Mouse (Mus musculus) hindlimb bud, embryonic 11.5 days (tissue): ENCODE measurements around the gene 4930503B20Rik.

Experiments used
- DNase-seq: peaks from one replicate; pipeline ENCODE4 v3.0.0-alpha.2; 2012; ENCODE audit warnings: low read depth, low spot score; ENCODE audit errors: extremely low spot score

The 4930503B20Rik gene

GRCm38 (mm10) chr3:146652431-146652830 lies 1.3 kb upstream of the 4930503B20Rik start:
- DNase-seq: no peak

- no peak for DNase-seq
These were observed 401 bp downstream of the 4930503B20Rik start for GRCm38 (mm10) chr3:146650716-146651115.

- DNase-seq: no peak
These were observed 1.7 kb downstream of the 4930503B20Rik start for GRCm38 (mm10) chr3:146649311-146649894.

DNA sequence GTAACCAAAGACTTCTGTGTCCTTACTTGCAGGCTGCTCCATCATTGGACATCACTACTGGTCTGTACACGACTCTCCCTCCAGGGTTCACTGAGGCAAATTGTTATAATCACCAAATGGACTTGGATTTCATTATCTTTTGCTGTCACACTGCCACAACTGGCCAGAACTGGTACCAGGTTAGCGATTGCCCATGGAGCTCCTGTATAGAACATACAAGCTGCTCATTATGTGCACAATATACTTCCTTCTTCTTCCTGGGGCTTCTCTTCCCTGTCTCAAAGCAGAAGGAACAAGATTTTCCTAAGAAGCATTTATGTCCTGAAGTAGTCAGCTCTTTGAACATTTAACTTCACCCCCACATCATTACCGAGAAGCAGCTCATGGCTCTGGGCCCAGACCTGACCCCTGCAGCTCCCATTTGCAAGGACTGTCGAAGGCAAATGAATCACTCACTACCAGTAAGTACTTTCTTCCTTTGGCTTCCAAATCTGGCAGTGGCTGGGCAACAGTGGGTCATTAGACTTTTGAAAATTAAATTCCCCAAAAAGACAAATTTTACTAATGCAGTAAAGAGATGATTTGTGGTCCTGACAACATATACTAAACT lies 9.2 kb downstream of the 4930503B20Rik start:
- no peak for DNase-seq

DNA sequence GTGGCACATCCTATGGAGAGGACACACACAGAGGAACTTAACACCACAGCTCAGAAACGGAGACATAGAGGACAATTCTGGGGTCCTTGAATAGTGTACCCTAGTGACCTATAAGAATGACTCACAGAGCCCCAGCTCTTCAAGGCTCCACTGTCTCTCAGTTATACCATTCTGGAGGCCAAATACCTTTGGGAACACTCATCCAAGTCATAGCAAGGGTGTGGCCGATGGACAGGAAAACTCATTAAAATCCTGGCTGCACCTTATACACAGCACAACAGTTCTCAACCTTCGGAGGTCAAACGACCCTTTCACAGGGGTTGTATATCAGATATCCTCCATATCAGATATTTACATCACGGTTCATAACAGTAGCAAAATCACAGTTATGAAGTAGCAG lies 18.6 kb downstream of the 4930503B20Rik start:
- no peak for DNase-seq

DNA sequence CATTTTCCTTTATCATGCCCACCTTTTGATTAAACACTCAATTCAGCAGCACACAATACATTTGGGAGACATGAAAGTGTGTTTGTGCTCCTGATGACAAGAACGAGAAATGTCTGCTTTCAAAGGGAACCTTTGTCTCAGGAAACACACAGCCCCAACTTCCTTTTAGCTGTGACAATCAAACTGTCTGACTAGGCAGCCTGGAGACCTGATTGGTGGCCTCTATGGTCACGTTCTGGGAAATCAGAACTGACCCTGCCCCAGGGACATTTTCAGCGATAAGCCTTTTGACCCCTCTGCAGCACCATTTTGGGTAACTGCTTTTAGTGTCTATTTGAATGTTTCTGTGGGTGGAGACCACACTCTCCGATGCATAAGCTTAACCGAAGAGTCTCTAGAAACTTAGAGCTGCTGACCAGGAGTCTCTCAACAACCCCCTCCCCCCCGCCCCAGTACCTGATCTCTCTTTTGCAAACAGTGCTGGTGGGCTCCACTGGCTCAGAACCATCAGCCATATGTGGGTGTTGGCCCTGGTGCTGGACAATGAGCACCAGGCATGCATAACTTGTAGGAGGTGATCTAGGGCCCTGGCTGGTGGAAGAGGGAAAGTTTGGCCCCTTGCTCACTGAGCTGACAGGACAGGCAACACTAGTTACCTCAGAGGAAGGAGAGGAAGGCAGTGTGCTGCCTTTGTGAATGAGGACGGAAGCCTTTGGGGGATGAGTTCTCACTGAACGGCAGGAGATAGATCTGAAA lies 22.7 kb downstream of the 4930503B20Rik start:
- DNase-seq: no peak

DNA sequence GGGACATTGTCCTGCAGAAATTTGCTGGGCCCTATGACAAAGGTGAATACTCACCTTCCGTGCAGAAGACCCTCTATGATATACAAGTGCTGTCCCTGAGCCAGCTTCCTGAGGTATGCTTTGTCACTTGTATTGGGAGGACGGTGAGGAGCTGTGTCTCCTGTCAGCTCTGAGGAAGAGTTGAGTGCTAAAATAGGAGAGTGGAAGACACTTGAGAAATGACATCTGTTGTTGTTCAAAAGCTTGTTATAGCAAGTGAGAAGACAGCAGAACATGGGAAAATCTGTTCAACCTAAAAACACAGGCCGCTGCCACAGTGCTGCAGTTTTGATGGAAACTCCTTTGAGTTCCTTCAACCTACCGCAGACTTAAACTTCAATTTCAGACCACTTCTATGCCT lies 25.4 kb downstream of the 4930503B20Rik start:
- no peak for DNase-seq

GRCm38 (mm10) chr3:146621966-146622365 lies 29.2 kb downstream of the 4930503B20Rik start:
- DNase-seq: no peak

GRCm38 (mm10) chr3:146620555-146621249 lies 30.4 kb downstream of the 4930503B20Rik start:
- DNase-seq: no peak

GRCm38 (mm10) chr3:146620101-146620500 lies 31.0 kb downstream of the 4930503B20Rik start:
- DNase-seq: no peak

DNA sequence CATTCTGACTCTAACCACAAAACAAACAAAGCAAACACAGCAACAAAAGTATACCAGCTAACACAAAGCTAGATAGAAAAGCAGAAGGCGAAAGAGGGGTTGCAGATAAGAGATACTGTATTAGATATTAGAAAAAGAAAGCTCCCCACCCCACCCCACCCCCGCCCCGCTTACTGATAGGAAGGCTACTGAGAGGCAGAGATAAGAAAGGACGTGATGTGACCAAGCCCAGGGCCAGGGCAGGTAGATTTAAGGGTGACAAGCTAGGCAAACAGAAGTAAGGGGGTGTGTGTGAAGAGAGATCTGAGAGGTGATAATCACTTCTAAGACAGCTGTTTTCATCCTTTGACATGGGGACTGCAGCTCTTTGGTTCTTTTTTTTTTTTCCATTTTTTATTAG lies 32.8 kb downstream of the 4930503B20Rik start:
- DNase-seq: no peak

DNA sequence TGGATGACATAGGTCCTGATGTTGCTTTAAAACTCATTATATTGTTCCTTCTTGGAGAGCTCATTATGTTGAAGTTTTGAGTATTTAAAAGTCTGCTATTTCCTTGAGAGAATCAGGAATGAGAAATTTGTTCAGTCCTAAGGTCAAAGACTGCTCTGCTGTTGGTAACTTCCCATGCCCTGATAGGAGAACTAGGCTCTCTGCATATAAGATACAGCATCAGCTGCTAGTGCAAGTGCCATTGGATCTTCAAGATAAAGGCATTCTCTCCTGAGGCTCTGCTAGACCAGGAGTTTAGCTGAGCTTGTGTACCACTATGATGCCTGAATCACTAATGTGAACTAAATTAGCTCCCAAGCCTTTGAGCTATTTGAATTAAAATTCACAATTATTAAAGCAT lies 33.2 kb downstream of the 4930503B20Rik start:
- DNase-seq: no peak

- no peak for DNase-seq
These were observed 34.4 kb downstream of the 4930503B20Rik start for GRCm38 (mm10) chr3:146616533-146617283.

DNA sequence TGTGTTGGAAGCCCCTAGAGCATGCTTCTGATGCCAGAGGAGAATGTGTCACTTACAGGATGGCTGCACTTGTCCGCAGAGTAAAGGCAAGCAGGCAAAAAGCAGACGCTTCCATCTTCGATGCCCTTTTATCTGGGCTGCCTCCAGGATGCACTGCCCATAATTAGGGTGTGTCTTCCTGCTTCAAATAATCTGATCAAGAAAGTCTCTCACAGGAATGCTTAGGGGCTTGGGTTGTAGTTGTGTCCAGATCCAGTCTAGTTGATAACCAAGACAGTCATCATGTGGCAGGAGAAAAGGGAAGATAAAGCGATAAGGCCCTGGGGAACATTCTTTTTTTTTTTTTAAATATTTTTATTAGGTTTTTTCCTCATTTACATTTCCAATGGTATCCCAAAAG lies 35.6 kb downstream of the 4930503B20Rik start, which contains the start of gene Dnase2b:
Gene Dnase2b, minus strand, starts transcription at position 101 of the 400 bp plus-strand sequence.
- DNase-seq: no peak

- DNase-seq: no peak
These were observed 39.3 kb downstream of the 4930503B20Rik start for GRCm38 (mm10) chr3:146611821-146612220.

DNA sequence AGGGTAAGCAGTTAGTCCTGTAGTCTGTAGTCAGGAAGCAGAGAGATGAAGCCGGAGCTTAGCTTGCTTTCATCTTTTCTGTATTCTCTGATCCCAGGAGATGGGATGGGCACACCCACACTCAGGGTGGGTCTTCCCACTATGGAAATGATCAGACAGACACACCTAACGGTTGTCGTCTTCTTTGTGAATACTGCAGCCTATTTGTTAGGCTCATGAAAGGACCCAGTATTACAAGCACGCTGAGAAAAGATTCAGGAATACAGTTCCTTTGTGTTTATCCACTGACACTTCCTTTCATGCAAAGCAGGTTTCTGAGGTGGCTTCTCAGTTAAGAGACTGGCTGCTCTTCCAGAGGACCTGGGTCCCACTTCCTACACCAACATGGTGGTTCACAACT lies 39.9 kb downstream of the 4930503B20Rik start:
- DNase-seq: no peak

- no peak for DNase-seq
These were observed 40.8 kb downstream of the 4930503B20Rik start for GRCm38 (mm10) chr3:146610322-146610721.

DNA sequence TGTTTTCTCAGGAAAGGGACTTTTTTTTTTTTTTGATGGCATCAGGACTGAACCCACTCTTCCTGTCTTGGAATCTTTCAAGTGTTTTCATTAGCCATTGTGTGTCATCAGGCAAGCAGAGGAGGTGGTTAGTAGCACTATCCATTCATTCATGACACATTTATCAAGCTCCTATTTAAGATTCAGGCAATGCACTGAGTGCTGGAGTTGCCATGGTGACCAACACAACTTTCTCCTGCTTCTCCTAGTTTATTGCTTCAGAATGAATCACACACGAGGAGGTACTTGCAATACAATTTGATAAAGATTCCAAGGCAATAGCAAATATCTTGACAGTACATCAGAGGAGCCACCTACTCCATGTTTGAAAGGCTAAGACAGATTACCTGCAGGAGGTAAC lies 43.7 kb downstream of the 4930503B20Rik start:
- no peak for DNase-seq

DNA sequence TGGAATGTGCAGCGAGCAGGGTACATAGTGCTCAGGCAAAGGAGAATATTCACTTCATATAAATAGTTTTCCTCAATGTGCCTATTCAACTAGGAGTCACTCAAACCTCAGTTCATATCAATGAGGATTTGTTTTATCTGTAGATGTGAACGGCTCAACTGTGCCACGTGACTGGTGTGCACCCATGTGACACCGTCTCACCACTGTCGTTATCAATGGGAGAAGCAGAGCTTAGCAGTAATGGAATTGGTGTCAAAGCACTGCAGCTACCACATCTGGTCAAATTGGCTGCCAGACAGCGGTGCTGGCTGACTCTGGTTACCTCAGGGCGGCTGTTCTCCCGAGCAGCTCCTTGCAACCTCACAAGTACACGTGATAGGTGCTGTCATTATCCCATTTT lies 46.5 kb downstream of the 4930503B20Rik start:
- no peak for DNase-seq

DNA sequence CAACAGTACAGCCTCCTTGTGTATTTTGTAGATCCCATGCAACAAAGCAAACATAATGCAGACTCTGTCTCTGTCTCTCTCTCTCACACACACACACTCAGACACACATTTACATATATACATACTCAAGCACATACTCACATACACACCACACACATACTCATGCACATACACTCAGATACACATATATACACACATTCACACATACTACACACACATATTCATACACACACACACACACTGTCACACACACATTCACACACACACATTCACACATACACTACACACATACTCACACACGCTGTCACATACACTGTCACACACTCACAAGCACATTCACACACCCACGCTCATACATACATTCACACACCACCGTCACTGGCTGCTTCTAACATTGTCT lies 48.6 kb downstream of the 4930503B20Rik start:
- DNase-seq: no peak

DNA sequence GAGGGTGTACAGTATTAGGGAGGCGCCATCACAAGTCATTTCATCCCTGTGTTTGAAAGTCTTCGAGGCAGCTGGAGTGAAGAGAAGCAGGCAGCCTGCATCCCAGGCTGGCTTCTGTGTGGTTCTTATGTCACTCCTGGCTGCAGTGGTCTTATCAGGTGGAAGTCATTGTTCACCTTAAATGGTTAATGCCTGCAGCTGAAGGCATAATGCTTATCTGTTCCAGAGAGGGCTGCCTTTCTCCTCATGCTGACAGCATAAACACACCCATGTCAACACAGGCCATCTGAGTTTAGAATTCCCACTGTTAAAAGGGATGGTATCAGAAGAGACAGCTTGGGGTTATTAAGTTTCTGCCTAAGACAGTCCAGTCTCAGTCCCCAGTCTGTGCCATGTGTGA lies 49.9 kb downstream of the 4930503B20Rik start:
- no peak for DNase-seq
